Mouse (Mus musculus) hindbrain, embryonic 14.5 days (tissue): Measurements from ENCODE around the gene Atr. TPM values are rescaled to one million over a fixed set of nuclear protein-coding genes. Genes with fewer than 3 reads are reported as not detected.

Source experiments
- polyA plus RNA-seq: library from polyadenylated mRNA; unstranded; fragments of >200 nt; fragmentation: Nextera tagmentation; extraction: Ambion mirVana; gene quantifications from 2 replicates; pipeline ENCODE4 v1.2.1, GENCODE M21; 2014

Atr gene
- polyA plus RNA-seq, 1 experiment from 2014 or later: 15.0 TPM

Other genes with a start within 250 kb of the Atr start
- 2.6 and 2.7 TPM in 2 replicates for gene Pcolce2, start 220.0 kb upstream of the Atr start, polyA plus RNA-seq
- 11.8 and 12.3 TPM in 2 replicates for gene Trpc1, start 107.2 kb upstream of the Atr start, polyA plus RNA-seq
- gene Pls1, start 12.3 kb upstream of the Atr start, polyA plus RNA-seq: 2.9 and 4.1 TPM in 2 replicates
- gene Xrn1, start 97.2 kb downstream of the Atr start, polyA plus RNA-seq: 16.4 and 20.7 TPM in 2 replicates